Mouse (Mus musculus): ENCODE measurements around the gene Cyp2u1. TPM values are rescaled to one million over a fixed set of nuclear protein-coding genes. Genes with fewer than 3 reads are reported as not detected.

The Cyp2u1 gene
- polyA plus RNA-seq, 1 experiment from 2014 or later, result 1.2 TPM

DNA sequence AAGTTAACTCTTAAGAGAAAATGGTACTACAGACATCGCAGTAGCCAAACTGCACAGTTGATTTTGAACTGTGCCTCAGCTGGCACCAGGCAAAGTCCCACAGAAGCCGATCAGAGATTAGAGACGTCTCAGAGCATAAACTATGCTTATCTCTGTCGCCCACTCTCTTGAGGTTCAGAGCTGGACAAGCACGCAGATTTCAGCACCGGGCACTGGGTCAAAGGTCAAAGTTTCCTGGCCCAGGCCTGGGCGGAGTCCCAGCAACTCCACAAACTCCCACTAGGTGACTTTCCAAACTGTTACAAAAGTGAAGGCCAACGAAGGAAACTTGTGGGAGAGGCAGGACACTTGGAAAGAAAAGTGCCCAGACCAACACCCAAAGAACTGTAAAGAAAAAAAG, 31.9 kb downstream of the Cyp2u1 start:
- peaks cover 3% of the 10 kb centered on the region; the same call in 1 of the 2 replicates for H3K36me3 ChIP-seq
- peaks cover 35% of the 10 kb centered on the region for H3K4me1 ChIP-seq
- 7% methylated on average over 8 of the region's 8 CpGs for WGBS
- peak overlapping the region; percentile 79 for H3K9ac ChIP-seq
- no peak for ATAC-seq (ENCODE audit: insufficient number of reproducible peaks, low FRiP score, low TSS enrichment, low read depth)
- H3K4me2 ChIP-seq, result peak overlapping the region; percentile 67
- peak overlapping the region; percentile 84; the same call in 1 of the 2 replicates for H3K27ac ChIP-seq
- H3K9me3 ChIP-seq, result no peaks in the 10 kb centered on the region
- H3K4me3 ChIP-seq, result peak overlapping the region; percentile 79
- H3K27me3 ChIP-seq, result no peaks in the 10 kb centered on the region

DNA sequence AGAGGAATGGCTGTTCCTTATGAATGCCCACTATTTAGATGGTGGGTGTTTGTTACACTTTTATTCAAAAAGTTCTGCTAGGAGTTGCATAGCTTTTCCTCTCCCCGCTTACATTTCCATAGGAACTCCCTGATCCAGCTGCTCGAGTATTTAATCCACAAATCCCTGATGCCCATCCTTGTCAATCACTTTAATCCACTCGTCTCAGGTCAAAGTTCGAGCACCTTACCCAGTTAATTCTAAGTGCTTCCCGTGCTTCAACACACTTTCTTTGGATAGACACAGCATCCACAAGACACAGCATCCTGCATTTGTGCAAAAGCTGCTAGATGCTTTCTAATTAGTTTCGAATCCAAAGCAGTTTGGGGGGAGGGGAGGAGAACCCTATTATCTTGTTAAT, 32.6 kb downstream of the Cyp2u1 start:
- Histone ChIP-seq H3K4me1 (peaks cover 37% of the 10 kb centered on the region), H3K36me3 (peaks cover 3% of the 10 kb centered on the region; the same call in 1 of the 2 replicates), H3K27ac (no peak overlapping the region), H3K4me3 (peak overlapping the region; percentile 79; the same call in 1 of the 2 replicates), H3K27me3 (no peaks in the 10 kb centered on the region), H3K9me3 (no peaks in the 10 kb centered on the region), H3K9ac (no peak overlapping the region), H3K4me2 (peak overlapping the region; percentile 67; the same call in 1 of the 2 replicates)
- 60% methylated on average over 6 of the region's 6 CpGs for WGBS
- no peak for ATAC-seq (ENCODE audit: insufficient number of reproducible peaks, low FRiP score, low TSS enrichment, low read depth)

DNA sequence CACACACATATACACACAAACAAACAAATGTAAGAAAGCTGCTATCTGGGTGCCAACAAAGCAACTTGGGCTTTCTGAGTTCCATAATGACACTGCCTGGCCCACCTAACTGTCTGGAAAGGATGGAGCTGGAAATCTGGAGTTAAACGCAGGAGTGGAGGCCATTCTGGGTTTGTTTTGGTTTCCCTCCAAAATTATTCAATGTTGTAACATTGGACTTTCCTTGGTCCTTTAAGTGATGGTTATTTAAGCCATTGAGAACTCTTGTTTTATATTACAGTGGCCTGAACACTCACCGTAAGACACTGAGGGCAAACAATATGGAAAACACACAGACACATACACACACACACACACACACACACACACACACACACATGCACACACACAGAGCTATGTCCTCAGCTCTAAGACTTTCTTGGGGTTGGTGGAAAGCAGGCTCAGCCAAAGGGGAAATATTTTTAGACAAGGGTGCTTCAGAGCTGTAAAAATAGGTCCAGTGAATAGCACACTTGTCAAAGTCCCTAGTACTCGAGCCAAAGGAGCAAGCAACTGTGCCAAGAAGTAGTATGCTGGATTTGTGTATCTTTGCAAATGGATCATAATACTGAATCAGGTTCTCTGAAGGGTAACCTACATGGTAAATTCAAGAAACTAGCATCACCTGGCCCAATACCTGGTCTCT, 36.5 kb downstream of the Cyp2u1 start:
- peak overlapping the region; percentile 47; the same call in 1 of the 2 replicates for H3K27ac ChIP-seq
- ATAC-seq (ENCODE audit: insufficient number of reproducible peaks, low FRiP score, low TSS enrichment, low read depth), result no peak
- peaks cover 28% of the 10 kb centered on the region for H3K4me1 ChIP-seq
- no peak overlapping the region for H3K4me3 ChIP-seq
- no peak overlapping the region for H3K4me2 ChIP-seq
- 52% methylated on average over 3 of the region's 3 CpGs for WGBS
- peaks cover 18% of the 10 kb centered on the region for H3K36me3 ChIP-seq
- no peaks in the 10 kb centered on the region for H3K27me3 ChIP-seq
- H3K9me3 ChIP-seq, result no peaks in the 10 kb centered on the region
- no peak overlapping the region for H3K9ac ChIP-seq

DNA sequence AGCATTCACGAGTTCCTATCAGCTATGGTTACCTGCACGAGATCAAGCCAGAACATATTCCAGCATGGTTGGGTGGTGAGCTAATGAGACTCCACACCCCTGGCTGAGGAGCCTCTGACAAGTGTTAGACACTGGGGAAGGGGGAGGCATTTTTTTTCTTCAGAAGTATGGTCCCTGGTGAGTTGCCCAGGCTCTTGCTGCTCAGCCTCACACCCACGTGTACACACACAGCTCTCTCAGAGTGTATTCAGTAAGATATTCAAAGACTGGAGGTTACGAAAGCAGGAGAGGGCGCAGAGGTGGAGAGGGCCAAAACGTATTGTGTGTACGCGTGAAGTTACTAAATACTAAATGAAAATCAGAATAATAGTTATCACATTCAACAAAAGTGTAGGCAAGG, 37.5 kb downstream of the Cyp2u1 start:
- 81% methylated on average over 8 of the region's 8 CpGs for WGBS
- Histone ChIP-seq H3K36me3 (peaks cover 19% of the 10 kb centered on the region), H3K27me3 (no peaks in the 10 kb centered on the region), H3K27ac (no peak overlapping the region), H3K4me2 (no peak overlapping the region), H3K4me1 (peaks cover 20% of the 10 kb centered on the region), H3K9ac (no peak overlapping the region), H3K4me3 (no peak overlapping the region), H3K9me3 (no peaks in the 10 kb centered on the region)
- ATAC-seq (ENCODE audit: insufficient number of reproducible peaks, low FRiP score, low TSS enrichment, low read depth), result no peak

DNA sequence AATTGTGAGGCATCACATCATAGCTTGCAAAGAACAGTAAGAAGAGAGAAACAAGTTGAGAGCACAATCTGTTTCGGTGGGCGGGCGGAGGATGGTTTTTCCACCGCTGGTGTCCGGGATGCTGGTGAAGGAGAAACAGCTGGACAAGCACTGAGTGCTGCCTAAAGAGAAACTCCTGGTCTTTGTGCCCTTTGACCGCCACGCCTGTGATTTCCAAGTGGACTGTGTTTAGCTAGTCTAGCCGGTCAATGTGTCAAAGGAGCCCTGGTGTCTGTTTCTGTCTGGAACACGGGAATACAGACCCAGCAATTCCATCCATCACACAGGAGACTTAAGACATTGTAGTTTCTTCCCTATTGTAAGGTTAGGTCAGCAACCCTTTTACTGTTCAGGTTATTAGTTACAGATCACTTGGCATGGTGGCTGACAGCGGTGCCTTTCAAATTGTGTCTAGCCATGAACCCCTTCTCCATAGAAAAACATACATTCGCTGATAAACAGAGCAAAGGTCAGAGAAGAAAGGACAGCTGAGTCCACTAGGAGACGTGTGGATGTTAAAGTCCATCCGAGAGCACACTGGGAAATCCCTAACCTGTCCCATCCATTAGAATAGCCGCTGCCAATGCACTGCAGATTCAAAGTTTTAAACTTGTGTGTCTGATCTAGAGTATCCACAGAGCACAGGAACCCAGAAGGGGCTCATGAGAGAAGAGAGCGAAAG, 39.1 kb downstream of the Cyp2u1 start:
- H3K27ac ChIP-seq, result no peak overlapping the region
- no peak overlapping the region for H3K9ac ChIP-seq
- 90% methylated on average over 15 of the region's 15 CpGs for WGBS
- H3K36me3 ChIP-seq, result peaks cover 19% of the 10 kb centered on the region
- H3K4me3 ChIP-seq, result no peak overlapping the region
- no peaks in the 10 kb centered on the region for H3K27me3 ChIP-seq
- H3K4me2 ChIP-seq, result no peak overlapping the region
- no peaks in the 10 kb centered on the region for H3K9me3 ChIP-seq
- peaks cover 10% of the 10 kb centered on the region for H3K4me1 ChIP-seq
- no peak for ATAC-seq (ENCODE audit: insufficient number of reproducible peaks, low FRiP score, low TSS enrichment, low read depth)

DNA sequence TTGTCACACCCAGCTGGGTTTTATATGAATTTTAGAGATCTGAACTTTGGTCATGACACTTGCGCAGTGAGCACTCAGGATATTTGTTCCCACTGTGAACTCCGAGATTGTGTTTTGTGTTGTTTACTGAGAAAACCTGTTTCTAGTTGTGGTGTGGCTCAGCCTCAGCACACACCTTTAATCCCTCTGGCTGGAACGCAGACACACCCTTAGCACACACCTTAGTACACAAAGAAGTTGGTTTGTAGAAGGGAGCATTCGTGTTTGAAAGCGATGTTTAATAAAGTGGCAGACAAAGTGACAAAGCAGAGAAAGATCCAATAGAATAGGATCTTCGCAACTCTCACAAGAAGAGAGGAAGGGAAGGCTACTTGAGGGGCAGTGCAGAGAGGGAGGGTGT, 42.6 kb downstream of the Cyp2u1 start:
- ATAC-seq (ENCODE audit: insufficient number of reproducible peaks, low FRiP score, low TSS enrichment, low read depth), result no peak
- Histone ChIP-seq H3K9ac (no peak overlapping the region), H3K27ac (no peak overlapping the region), H3K4me1 (no peaks in the 10 kb centered on the region), H3K27me3 (no peaks in the 10 kb centered on the region), H3K4me2 (no peak overlapping the region), H3K4me3 (no peak overlapping the region), H3K36me3 (peaks cover 19% of the 10 kb centered on the region), H3K9me3 (no peaks in the 10 kb centered on the region)
- 93% methylated on average over 6 of the region's 6 CpGs for WGBS

DNA sequence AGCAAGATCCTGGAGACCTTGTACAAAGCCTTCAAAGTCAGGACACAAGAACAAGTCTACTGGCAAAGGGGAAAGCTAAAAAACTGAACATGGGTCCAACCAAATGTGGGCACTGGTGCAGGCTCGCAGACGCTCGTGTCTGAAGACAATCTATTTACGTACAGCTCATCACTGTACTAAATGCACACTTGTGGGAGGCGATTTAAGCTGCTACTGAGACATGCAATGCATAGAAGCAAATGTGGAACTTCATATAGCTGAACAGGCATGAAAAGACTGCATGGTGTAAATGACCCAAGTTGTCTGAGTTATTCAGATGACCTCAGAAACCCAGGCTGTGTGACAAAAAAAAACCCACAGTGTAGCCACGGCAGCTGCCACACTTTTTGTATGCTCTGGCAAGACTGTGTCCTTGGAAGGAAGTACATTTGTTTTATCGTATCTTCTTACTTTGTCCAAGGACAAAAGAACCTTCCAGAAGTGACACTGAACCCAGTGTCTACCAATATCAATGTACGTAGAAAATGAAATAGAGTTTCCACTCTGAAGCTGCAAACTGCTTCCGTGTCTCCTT, 43.5 kb downstream of the Cyp2u1 start:
- WGBS, result 85% methylated on average over 9 of the region's 9 CpGs
- Histone ChIP-seq H3K4me1 (no peaks in the 10 kb centered on the region), H3K27me3 (no peaks in the 10 kb centered on the region), H3K27ac (no peak overlapping the region), H3K36me3 (peaks cover 18% of the 10 kb centered on the region), H3K9ac (no peak overlapping the region), H3K4me3 (no peak overlapping the region), H3K4me2 (no peak overlapping the region), H3K9me3 (no peaks in the 10 kb centered on the region)
- no peak for ATAC-seq (ENCODE audit: insufficient number of reproducible peaks, low FRiP score, low TSS enrichment, low read depth)

DNA sequence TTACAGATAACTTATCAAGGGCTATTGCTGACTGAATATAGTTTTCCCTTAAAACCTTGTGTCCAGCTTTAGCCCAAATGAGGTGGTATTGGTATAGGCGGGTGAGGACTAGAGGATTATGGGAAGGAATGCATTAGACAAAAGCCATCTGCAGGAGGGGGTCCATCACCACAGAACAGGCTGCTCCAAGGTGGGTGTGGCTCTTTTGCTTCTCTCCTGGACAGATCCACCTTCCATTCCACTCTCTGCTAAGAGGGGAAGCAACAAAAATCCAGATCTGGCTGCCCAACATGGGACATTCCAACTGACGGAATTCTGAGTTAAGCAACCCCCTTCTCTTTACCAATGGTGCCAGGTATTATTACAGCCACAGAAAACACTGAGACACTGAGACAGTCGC, 44.1 kb downstream of the Cyp2u1 start:
- Histone ChIP-seq H3K9me3 (no peaks in the 10 kb centered on the region), H3K36me3 (peaks cover 17% of the 10 kb centered on the region), H3K4me2 (no peak overlapping the region), H3K4me1 (no peaks in the 10 kb centered on the region), H3K27me3 (no peaks in the 10 kb centered on the region), H3K4me3 (no peak overlapping the region), H3K9ac (no peak overlapping the region), H3K27ac (no peak overlapping the region)
- no peak for ATAC-seq (ENCODE audit: insufficient number of reproducible peaks, low FRiP score, low TSS enrichment, low read depth)
- WGBS, result 88% methylated on average over 3 of the region's 3 CpGs

DNA sequence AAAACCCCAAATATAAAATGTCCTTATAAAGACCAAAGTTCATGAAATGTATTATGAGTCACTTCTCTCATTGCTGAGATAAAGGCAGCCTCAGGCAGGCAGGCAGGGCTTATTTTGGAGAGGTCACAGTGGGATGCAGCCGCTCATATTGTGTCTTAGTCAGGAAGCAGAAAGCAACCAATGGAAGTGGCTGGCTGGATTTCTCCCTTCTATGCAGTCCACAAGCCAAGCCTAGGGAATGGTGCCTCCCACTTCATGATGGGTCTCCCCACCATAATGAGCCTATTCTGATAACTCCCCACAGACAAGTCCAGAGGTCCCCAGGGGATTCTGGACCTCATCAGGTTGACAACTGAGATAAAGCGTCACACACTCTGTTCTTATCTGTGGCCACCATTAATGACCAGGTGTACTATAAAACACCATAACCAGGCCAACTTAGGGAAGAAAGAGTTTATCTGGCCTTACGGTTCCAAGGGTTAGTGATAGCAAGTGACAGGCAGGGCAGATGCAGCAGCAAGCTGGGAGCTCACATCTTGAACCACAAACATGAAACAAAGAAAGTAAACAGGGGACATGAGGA, 47.5 kb downstream of the Cyp2u1 start:
- Histone ChIP-seq H3K4me2 (no peak overlapping the region), H3K9ac (no peak overlapping the region), H3K27me3 (no peaks in the 10 kb centered on the region), H3K27ac (no peak overlapping the region), H3K9me3 (no peaks in the 10 kb centered on the region), H3K36me3 (peaks cover 13% of the 10 kb centered on the region), H3K4me1 (no peaks in the 10 kb centered on the region), H3K4me3 (no peak overlapping the region)
- no peak for ATAC-seq (ENCODE audit: insufficient number of reproducible peaks, low FRiP score, low TSS enrichment, low read depth)
- 90% methylated on average over 3 of the region's 3 CpGs for WGBS

DNA sequence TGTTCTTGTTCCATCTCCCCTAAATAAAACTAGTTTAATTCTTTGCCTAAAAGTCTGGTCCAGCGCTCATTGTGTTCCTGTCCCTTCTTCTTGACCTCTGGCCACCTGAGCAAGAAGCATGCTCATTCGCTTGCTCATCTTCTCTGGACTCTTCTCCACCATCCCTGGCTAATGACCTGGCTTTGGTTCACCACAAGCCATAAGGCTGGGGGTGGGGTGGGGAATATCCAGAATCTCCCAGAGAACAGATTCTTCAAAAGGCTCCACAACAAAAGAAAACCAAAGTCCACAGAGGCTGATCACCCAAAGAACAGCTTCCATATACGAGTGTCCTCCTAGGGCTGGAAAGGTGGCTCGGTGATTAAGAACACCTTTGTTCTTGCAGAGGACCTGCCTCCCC, 48.0 kb downstream of the Cyp2u1 start:
- ATAC-seq (ENCODE audit: insufficient number of reproducible peaks, low FRiP score, low TSS enrichment, low read depth), result no peak
- WGBS, result 90% methylated on average over 4 of the region's 4 CpGs
- Histone ChIP-seq H3K4me1 (no peaks in the 10 kb centered on the region), H3K9ac (no peak overlapping the region), H3K4me3 (no peak overlapping the region), H3K27me3 (no peaks in the 10 kb centered on the region), H3K4me2 (no peak overlapping the region), H3K27ac (no peak overlapping the region), H3K9me3 (no peaks in the 10 kb centered on the region), H3K36me3 (peaks cover 13% of the 10 kb centered on the region)

DNA sequence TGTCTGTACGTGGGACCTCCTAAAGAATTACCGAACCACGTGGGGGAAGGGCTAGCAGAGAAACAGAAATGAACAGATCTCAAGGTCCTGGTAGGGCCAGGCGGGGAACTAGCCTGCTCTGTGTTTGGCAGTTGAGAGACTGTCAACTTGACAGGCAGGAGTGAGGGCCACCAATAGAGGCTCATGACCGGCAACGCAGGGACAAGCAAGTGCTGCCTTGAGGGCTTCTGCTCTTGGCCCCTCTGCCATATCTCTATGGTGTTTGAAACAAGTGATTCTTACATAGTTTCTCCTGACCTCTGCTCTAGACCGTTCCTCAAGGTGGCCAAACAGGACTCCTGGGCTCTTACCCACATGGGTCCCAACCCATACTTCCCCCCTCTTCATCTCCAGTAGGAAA, 51.4 kb downstream of the Cyp2u1 start:
- ATAC-seq (ENCODE audit: insufficient number of reproducible peaks, low FRiP score, low TSS enrichment, low read depth), result no peak
- H3K27me3 ChIP-seq, result no peaks in the 10 kb centered on the region
- no peak overlapping the region for H3K4me2 ChIP-seq
- H3K9me3 ChIP-seq, result no peaks in the 10 kb centered on the region
- H3K4me3 ChIP-seq, result no peak overlapping the region
- H3K27ac ChIP-seq, result no peak overlapping the region
- H3K36me3 ChIP-seq, result peaks cover 44% of the 10 kb centered on the region
- no peaks in the 10 kb centered on the region for H3K4me1 ChIP-seq
- H3K9ac ChIP-seq, result no peak overlapping the region
- 89% methylated on average over 7 of the region's 7 CpGs for WGBS

DNA sequence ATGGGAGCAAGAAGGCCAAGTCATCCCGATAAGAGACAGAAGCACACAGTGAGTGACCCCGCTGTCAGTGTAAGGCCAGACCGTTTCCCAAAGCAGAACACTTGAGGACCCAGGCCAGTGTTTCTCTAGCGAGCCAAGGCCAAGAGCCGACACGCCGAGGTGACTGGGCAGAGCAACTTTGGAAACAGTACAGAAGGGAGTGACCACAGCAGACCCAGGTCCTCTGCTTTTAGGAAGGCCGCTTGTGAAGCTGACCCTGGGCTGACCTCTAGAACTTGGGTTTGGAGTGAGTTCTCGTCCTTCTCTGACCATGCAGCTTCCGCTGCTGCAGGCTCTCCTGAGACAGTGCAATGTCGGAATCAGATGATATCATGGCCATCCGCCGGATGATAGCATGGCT, 52.0 kb downstream of the Cyp2u1 start:
- H3K4me1 ChIP-seq, result no peaks in the 10 kb centered on the region
- peaks cover 48% of the 10 kb centered on the region for H3K36me3 ChIP-seq
- no peaks in the 10 kb centered on the region for H3K27me3 ChIP-seq
- H3K27ac ChIP-seq, result no peak overlapping the region
- H3K9ac ChIP-seq, result no peak overlapping the region
- no peak for ATAC-seq (ENCODE audit: insufficient number of reproducible peaks, low FRiP score, low TSS enrichment, low read depth)
- no peak overlapping the region for H3K4me2 ChIP-seq
- no peak overlapping the region for H3K4me3 ChIP-seq
- H3K9me3 ChIP-seq, result no peaks in the 10 kb centered on the region
- WGBS, result 81% methylated on average over 13 of the region's 13 CpGs

All from limb, embryonic 15.5 days (tissue).